In the genomic region with DNA sequence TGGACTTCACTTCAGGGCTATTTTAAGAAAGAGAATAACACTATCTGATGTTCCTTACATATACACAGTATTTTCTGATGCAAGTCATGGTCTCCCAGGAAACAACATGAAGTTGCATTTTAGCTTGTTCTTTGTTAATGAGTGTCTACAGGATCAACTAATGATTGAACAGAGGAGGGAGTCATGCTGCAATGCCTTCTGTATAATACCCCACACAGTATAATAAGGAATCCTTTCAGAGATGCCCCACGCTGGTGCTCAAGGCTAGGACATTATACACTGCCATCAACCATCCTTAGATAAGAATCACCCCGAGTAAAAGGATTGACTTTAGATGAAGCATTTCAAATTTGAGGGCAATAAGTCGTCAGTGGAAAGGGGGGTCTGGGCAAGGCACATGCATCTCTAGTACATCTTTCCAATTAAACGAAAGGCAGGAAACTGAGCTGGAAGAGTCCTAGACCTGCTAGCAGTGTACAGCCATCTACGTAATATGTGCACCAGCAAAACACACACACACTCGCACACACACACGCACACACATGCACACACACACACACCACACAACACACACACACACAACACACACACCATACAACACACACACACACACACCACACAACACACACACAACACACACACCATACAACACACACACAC, we compare ENCODE assay signal across 30 mouse cellular contexts.
DNase-seq lines count a peak whose midpoint lies in the region; ATAC-seq and TF ChIP-seq lines count a peak whose summit lies in the region.
"Had no signal": no experiment of that assay in that cellular context is flagged by ENCODE, and none has a peak within 500 bp of the region (broad histone marks: within the 10 kb centered on the region; RNA-seq: fewer than 3 reads in every experiment).

No protein-coding gene starts in this region.

- no peaks in the 10 kb centered on the region for H3K27me3 ChIP-seq in kidney, embryonic 16.5 days (ENCODE audit: insufficient read depth, low read length)
- no peaks in the 10 kb centered on the region for H3K27me3 ChIP-seq in G1E (ENCODE audit: insufficient read depth, low read length)
- no peaks in the 10 kb centered on the region for H3K27me3 ChIP-seq in limb, embryonic 10.5 days (ENCODE audit: low read depth, poor library complexity, severe bottlenecking)
- H3K27me3 ChIP-seq: embryonic facial prominence, embryonic 13.5 days; forebrain, embryonic 12.5 days; forebrain, embryonic 15.5 days; heart, embryonic 12.5 days; heart, embryonic 15.5 days; hindbrain, embryonic 13.5 days had no signal

- no peaks in the 10 kb centered on the region for H3K9me3 ChIP-seq in kidney, embryonic 16.5 days (ENCODE audit: low read length)
- H3K9me3 ChIP-seq in G1E (replicated peaks), result no peaks in the 10 kb centered on the region
- H3K9me3 ChIP-seq in limb, embryonic 10.5 days (replicated peaks), result no peaks in the 10 kb centered on the region
- H3K9me3 ChIP-seq: embryonic facial prominence, embryonic 10.5 days; embryonic facial prominence, embryonic 13.5 days; forebrain, embryonic 12.5 days; forebrain, embryonic 15.5 days; heart, embryonic 12.5 days; heart, embryonic 15.5 days; hindbrain, embryonic 10.5 days; hindbrain, embryonic 13.5 days had no signal

- no peak overlapping the region for H3K27ac ChIP-seq in kidney, embryonic 16.5 days (ENCODE audit: low read length)
- H3K27ac ChIP-seq in limb, embryonic 10.5 days, result no peak overlapping the region
- H3K27ac ChIP-seq: embryonic facial prominence, embryonic 10.5 days; embryonic facial prominence, embryonic 13.5 days; forebrain, embryonic 12.5 days; forebrain, embryonic 15.5 days; heart, embryonic 15.5 days; hindbrain, embryonic 10.5 days; hindbrain, embryonic 13.5 days had no signal

- peak; percentile 27 for DNase-seq in kidney, adult 9 months
- DNase-seq in kidney, adult 18-20 months, result no peak
- no peak for DNase-seq in kidney, adult 8-10 months
- DNase-seq in G1E (ENCODE audit: low spot score), result no peak
- peak; percentile 10 for DNase-seq in c-Kit-positive CD71-positive TER-119-positive erythroid progenitor cells, embryonic 14.5 days (ENCODE audit: low spot score)
- no peak for DNase-seq in limb, embryonic 10.5 days (ENCODE audit: low spot score)
- DNase-seq: adrenal gland, postnatal 10 days; adrenal gland, postnatal 36 days; cerebellum, adult 11-12 months; cerebellum, adult 8-10 months; cerebellum, postnatal 10 days; cerebellum, postnatal 36 days; embryo, embryonic 11 days; gastrocnemius, postnatal 25 days; heart, adult 18-20 months; heart, postnatal 10 days; heart, postnatal 36 days had no signal

- peak; percentile 87 for ATAC-seq in kidney, embryonic 16.5 days (ENCODE audit: low FRiP score, low TSS enrichment)
- peak; percentile 45 for ATAC-seq in G1E (ENCODE audit: extremely low read depth, insufficient number of reproducible peaks, low FRiP score, poor library complexity, severe bottlenecking)
- ATAC-seq: activated CD4-positive, CD25-positive, alpha-beta regulatory T cell, adult 4 months; CD4-positive, CD25-positive, alpha-beta regulatory T cell, adult 4 months; forebrain, embryonic 15.5 days; hindbrain, embryonic 16.5 days had no signal

- H3K4me3 ChIP-seq in kidney, embryonic 16.5 days (ENCODE audit: low read length), result no peak overlapping the region
- H3K4me3 ChIP-seq in G1E (ENCODE audit: low read depth, low read length), result no peak overlapping the region
- H3K4me3 ChIP-seq in limb, embryonic 10.5 days, result no peak overlapping the region
- H3K4me3 ChIP-seq: embryonic facial prominence, embryonic 10.5 days; embryonic facial prominence, embryonic 13.5 days; erythroblast, embryonic 14.5 days; forebrain, embryonic 12.5 days; forebrain, embryonic 15.5 days; heart, embryonic 12.5 days; heart, embryonic 15.5 days; hindbrain, embryonic 10.5 days; hindbrain, embryonic 13.5 days had no signal

- no peak for TF ChIP-seq CTCF in G1E (IDR thresholded peaks at IDR 0.05; ENCODE audit: low read depth, low read length)

- 0 out of 2 replicates have a peak, but pooled peaks cover 2% of the 10 kb centered on the region for H3K4me1 ChIP-seq in kidney, embryonic 16.5 days (ENCODE audit: insufficient read depth, low read length)
- H3K4me1 ChIP-seq in G1E (ENCODE audit: insufficient read depth, low read depth, low read length), result peaks cover 13% of the 10 kb centered on the region
- H3K4me1 ChIP-seq in limb, embryonic 10.5 days, result no peaks in the 10 kb centered on the region
- H3K4me1 ChIP-seq: embryonic facial prominence, embryonic 10.5 days; embryonic facial prominence, embryonic 13.5 days; forebrain, embryonic 12.5 days; forebrain, embryonic 15.5 days; heart, embryonic 12.5 days; heart, embryonic 15.5 days; hindbrain, embryonic 10.5 days had no signal

- H3K9ac ChIP-seq in kidney, embryonic 16.5 days (replicated peaks; ENCODE audit: low read length), result no peak overlapping the region
- H3K9ac ChIP-seq: embryonic facial prominence, embryonic 13.5 days; forebrain, embryonic 12.5 days; forebrain, embryonic 15.5 days; heart, embryonic 12.5 days; heart, embryonic 15.5 days; hindbrain, embryonic 13.5 days had no signal

- no peaks in the 10 kb centered on the region for H3K36me3 ChIP-seq in kidney, embryonic 16.5 days (ENCODE audit: insufficient read depth, low read length)
- H3K36me3 ChIP-seq in G1E (replicated peaks), result no peaks in the 10 kb centered on the region
- no peaks in the 10 kb centered on the region for H3K36me3 ChIP-seq in limb, embryonic 10.5 days
- H3K36me3 ChIP-seq: embryonic facial prominence, embryonic 10.5 days; embryonic facial prominence, embryonic 13.5 days; forebrain, embryonic 12.5 days; forebrain, embryonic 15.5 days; heart, embryonic 12.5 days; heart, embryonic 15.5 days; hindbrain, embryonic 10.5 days; hindbrain, embryonic 13.5 days had no signal

- WGBS in kidney, embryonic 16.5 days, result 79% methylated on average over 7 of the region's 7 CpGs
- 88% methylated on average over 7 of the region's 7 CpGs for WGBS in limb, embryonic 10.5 days

- H3K4me2 ChIP-seq in kidney, embryonic 16.5 days (replicated peaks; ENCODE audit: low read depth, low read length), result no peak overlapping the region
- H3K4me2 ChIP-seq: embryonic facial prominence, embryonic 13.5 days; forebrain, embryonic 12.5 days; forebrain, embryonic 15.5 days; heart, embryonic 12.5 days; heart, embryonic 15.5 days; hindbrain, embryonic 13.5 days had no signal

Comparison
In these comparisons a context has a peak if more than half of its experiments do, and no peak if none do; other contexts are left out.
1. DNase-seq: peak in kidney, adult 9 months (single experiment) and c-Kit-positive CD71-positive TER-119-positive erythroid progenitor cells, embryonic 14.5 days (single experiment); none in kidney, adult 18-20 months (single experiment), kidney, adult 8-10 months (0 of 2), G1E (single experiment) and limb, embryonic 10.5 days (single experiment).